Mouse (Mus musculus): ENCODE data around the gene P2rx5.

DNA sequence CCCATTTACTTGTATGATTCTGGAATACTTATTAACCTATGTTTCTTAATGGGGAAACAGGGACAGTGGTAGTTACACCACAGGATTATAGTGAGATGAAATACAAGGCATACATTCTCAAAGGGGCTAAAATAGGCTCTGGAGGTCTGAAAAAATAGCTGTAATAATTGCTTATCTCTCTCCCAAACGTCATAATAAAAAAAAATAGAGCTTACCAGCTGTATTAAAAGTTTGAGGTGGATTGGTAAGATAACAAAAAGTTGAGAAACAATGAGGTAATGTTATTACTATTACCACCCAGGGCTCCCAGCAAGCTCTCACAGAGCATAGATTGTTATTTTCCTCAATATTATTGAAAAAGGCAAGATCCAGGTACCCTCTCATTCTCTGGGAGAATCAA, 38.0 kb downstream of the P2rx5 start:
- TF ChIP-seq GATA1 (IDR thresholded peaks at IDR 0.05; ENCODE audit: low read length) (no peak), TAL1 (IDR thresholded peaks at IDR 0.05; ENCODE audit: low read length) (no peak)
